ENCODE assay signal across 7 mouse cellular contexts in the genomic region with DNA sequence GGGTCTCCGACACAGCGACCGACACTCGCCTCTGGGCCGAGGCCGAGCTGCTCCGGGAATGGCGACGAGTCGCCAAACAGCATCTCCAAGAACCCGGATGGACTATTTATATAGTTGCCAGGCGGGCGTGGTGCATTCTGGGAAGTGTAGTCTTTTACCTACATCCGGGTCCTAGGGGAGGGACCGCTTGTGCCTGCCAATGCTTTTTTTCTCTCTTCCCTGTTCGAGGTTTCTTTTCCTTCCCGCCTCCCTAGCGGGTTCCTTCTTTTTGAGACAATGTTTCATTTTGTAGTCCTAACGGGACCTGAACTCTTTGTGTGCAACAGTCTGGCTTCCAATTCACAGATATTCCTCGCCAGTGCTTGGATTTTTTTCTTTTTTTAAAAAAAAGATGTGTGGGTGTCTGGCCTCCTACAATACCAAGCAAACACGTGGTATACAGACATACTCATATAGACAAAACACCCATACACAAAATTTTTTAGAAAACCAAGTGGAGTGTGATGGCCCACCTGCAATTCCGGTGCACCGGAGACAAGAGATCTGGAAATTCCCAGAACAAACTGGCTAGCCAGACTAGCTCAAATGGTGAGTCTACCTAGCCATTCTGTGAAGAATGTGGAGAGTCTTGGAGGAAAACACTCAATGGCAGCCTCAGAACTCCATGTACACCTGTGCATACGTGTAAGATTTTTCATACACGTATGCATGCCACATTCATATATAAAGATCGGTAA. TPM values are rescaled to one million over a fixed set of nuclear protein-coding genes. Genes with fewer than 3 reads are reported as not detected.
DNase-seq lines count a peak whose midpoint lies in the region; ATAC-seq lines count a peak whose summit lies in the region.

A gene (minus strand): TSS at position 87 of the 737 bp plus-strand sequence.

- H3K4me2 ChIP-seq in embryonic facial prominence, embryonic 11.5 days (ENCODE audit: low read depth, low read length), result peak within 1 kb of the TSS; percentile 79
- peak within 1 kb of the TSS; percentile 81 for H3K4me2 ChIP-seq in limb, embryonic 11.5 days (ENCODE audit: low read depth, severe bottlenecking)
- H3K4me2 ChIP-seq in midbrain, embryonic 14.5 days (ENCODE audit: low read length), result peak within 1 kb of the TSS; percentile 75

- peak within 1 kb of the TSS; percentile 60 for H3K27ac ChIP-seq in embryonic facial prominence, embryonic 11.5 days (replicated peaks; ENCODE audit: low read depth, low read length)
- peak within 1 kb of the TSS; percentile 63; the same call in 1 of the 2 replicates for H3K27ac ChIP-seq in limb, embryonic 11.5 days (replicated peaks; ENCODE audit: low read depth, low read length)
- H3K27ac ChIP-seq in midbrain, embryonic 14.5 days (replicated peaks; ENCODE audit: low read depth, low read length), result peak within 1 kb of the TSS; percentile 87

- WGBS in embryonic facial prominence, embryonic 11.5 days, result 13% methylated on average over 26 of the region's 26 CpGs
- 14% methylated on average over 26 of the region's 26 CpGs for WGBS in limb, embryonic 11.5 days
- WGBS in midbrain, embryonic 14.5 days, result 13% methylated on average over 26 of the region's 26 CpGs

- ATAC-seq in embryonic facial prominence, embryonic 11.5 days (replicated peaks; ENCODE audit: insufficient number of reproducible peaks, low FRiP score, low TSS enrichment, low read depth), result peak; percentile 81
- ATAC-seq in limb, embryonic 11.5 days (ENCODE audit: insufficient number of reproducible peaks, low FRiP score, low TSS enrichment, low read depth), result peak; percentile 90
- ATAC-seq in midbrain, embryonic 14.5 days (ENCODE audit: low FRiP score, low TSS enrichment), result peak; percentile 92

- H3K4me3 ChIP-seq in embryonic facial prominence, embryonic 11.5 days (ENCODE audit: low read depth, low read length), result peak within 1 kb of the TSS; percentile 90
- peak within 1 kb of the TSS; percentile 93 for H3K4me3 ChIP-seq in limb, embryonic 11.5 days (ENCODE audit: low read depth, low read length)
- H3K4me3 ChIP-seq in midbrain, embryonic 14.5 days (replicated peaks; ENCODE audit: low read depth, low read length), result peak within 1 kb of the TSS; percentile 100

- H3K27me3 ChIP-seq in embryonic facial prominence, embryonic 11.5 days (ENCODE audit: control insufficient read depth, insufficient read depth, low read length), result no peaks in the 10 kb centered on the region
- no peaks in the 10 kb centered on the region for H3K27me3 ChIP-seq in limb, embryonic 11.5 days (ENCODE audit: control insufficient read depth, insufficient read depth, low read length)
- H3K27me3 ChIP-seq in midbrain, embryonic 14.5 days (ENCODE audit: control insufficient read depth, insufficient read depth, low read length), result no peaks in the 10 kb centered on the region

- DNase-seq in adrenal gland, postnatal 14 days, result peak; percentile 97
- peak; percentile 99 for DNase-seq in embryonic facial prominence, embryonic 11.5 days (ENCODE audit: low spot score)
- peak; percentile 99 for DNase-seq in heart, adult 11 months
- DNase-seq in kidney, adult 18-20 months, result peak; percentile 100
- peak; percentile 100 for DNase-seq in limb, embryonic 11.5 days (ENCODE audit: low spot score)
- peak; percentile 98 for DNase-seq in midbrain, embryonic 14.5 days
- DNase-seq in spleen, adult 18-20 months, result peak; percentile 91 to 99

- H3K9me3 ChIP-seq in embryonic facial prominence, embryonic 11.5 days (replicated peaks; ENCODE audit: control insufficient read depth, low read length), result no peaks in the 10 kb centered on the region
- H3K9me3 ChIP-seq in limb, embryonic 11.5 days (ENCODE audit: control insufficient read depth, low read length), result no peaks in the 10 kb centered on the region
- H3K9me3 ChIP-seq in midbrain, embryonic 14.5 days (ENCODE audit: control insufficient read depth, low read length), result no peaks in the 10 kb centered on the region

- H3K9ac ChIP-seq in embryonic facial prominence, embryonic 11.5 days (replicated peaks; ENCODE audit: low read length), result peak within 1 kb of the TSS; percentile 96
- H3K9ac ChIP-seq in limb, embryonic 11.5 days (ENCODE audit: low read length), result peak within 1 kb of the TSS; percentile 95
- peak within 1 kb of the TSS; percentile 93 for H3K9ac ChIP-seq in midbrain, embryonic 14.5 days (replicated peaks; ENCODE audit: low read length)

- peaks cover 3% of the 10 kb centered on the region; the same call in 1 of the 2 replicates for H3K4me1 ChIP-seq in embryonic facial prominence, embryonic 11.5 days (ENCODE audit: control insufficient read depth, insufficient read depth, low read length)
- peaks cover 2% of the 10 kb centered on the region; the same call in 1 of the 2 replicates for H3K4me1 ChIP-seq in limb, embryonic 11.5 days (ENCODE audit: control insufficient read depth, insufficient read depth, low read length)
- H3K4me1 ChIP-seq in midbrain, embryonic 14.5 days (ENCODE audit: control insufficient read depth, insufficient read depth, low read length), result peaks cover 26% of the 10 kb centered on the region

- H3K36me3 ChIP-seq in embryonic facial prominence, embryonic 11.5 days (replicated peaks; ENCODE audit: control insufficient read depth, insufficient read depth, low read depth, low read length), result no peaks in the 10 kb centered on the region; the same call in 1 of the 2 replicates
- H3K36me3 ChIP-seq in limb, embryonic 11.5 days (ENCODE audit: control insufficient read depth, insufficient read depth, low read length), result no peaks in the 10 kb centered on the region; the same call in 1 of the 2 replicates
- H3K36me3 ChIP-seq in midbrain, embryonic 14.5 days (ENCODE audit: control insufficient read depth, insufficient read depth, low read length), result peaks cover 20% of the 10 kb centered on the region; the same call in 1 of the 2 replicates

RNA-seq across cellular contexts. Expression of the gene that starts here (rescaled TPM):
- 259 and 262 TPM in 2 replicates for total RNA-seq in adrenal gland, postnatal 14 days (2021)
- 75.0 and 80.1 TPM in 2 replicates for polyA plus RNA-seq in embryonic facial prominence, embryonic 11.5 days (2014; fragmentation: Nextera tagmentation; extraction: Ambion mirVana)
- 77.5 and 105 TPM in 2 replicates for polyA plus RNA-seq in limb, embryonic 11.5 days (2014; fragmentation: Nextera tagmentation; extraction: Ambion mirVana)
- 96.5 and 122 TPM in 2 replicates for polyA plus RNA-seq in midbrain, embryonic 14.5 days (2014; fragmentation: Nextera tagmentation; extraction: Ambion mirVana)

Comparison
In these comparisons a context has a peak if more than half of its experiments do, and no peak if none do; other contexts are left out.
1. Peak in every context shown above with its lines: DNase-seq, ATAC-seq, H3K4me3 ChIP-seq and H3K27ac ChIP-seq.